Mouse (Mus musculus): ENCODE results near the gene Lrrc58.

DNA sequence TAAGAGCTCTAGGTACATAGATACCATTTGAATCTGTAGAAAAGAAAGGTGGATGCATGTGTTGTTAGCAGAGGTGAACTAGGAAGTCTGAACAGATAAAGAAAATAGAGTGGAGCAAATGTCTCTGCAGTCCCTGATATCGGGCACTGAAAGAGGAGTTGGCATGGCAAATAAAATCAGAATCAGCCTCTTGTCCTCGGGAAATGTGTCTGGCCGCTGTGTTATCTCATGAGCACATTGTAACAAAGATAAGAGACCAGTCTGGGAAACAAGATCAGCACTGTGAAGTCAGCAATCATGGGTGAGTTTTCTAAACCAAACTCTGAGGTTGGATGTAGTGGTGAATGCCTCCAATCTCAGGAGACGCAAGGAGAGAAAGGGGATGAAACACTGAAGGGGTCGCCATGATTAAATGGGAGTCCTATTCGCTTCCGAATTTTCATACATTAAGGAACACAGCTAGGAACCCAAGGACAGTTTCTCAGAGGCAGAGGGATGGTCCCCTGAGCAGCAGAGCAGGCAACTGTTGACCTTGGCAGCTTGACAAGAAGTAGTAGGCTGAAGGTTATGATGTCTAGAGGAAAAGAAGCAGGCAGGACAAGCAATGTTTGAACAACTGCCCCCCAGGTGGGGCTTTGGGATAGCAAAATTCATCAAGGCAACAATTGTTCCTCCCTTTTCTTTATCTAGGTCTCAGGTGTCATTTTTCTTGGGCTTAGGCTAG is 22.8 kb upstream of the Lrrc58 start:
- TF ChIP-seq CTCF (IDR thresholded peaks at IDR 0.05; ENCODE audit: low read depth) (no peak), EP300 (optimal IDR thresholded peaks at IDR 0.05) (no peak)
